Mouse (Mus musculus) midbrain, embryonic 11.5 days (tissue): Measurements from ENCODE around the gene Itsn1. TPM values are rescaled to one million over a fixed set of nuclear protein-coding genes. Genes with fewer than 3 reads are reported as not detected.

ENCODE experiments used
- ATAC-seq: fragments of 200-750 bp; cut with Nextera tagmentation; 2 replicates; pipeline ENCODE4 v1.8.0; 2017; ENCODE audit warnings: moderate TSS enrichment, moderate library complexity; ENCODE audit not compliant: low FRiP score
- DNase-seq: peaks from one replicate; pipeline ENCODE4 v3.0.0; 2015; ENCODE audit warnings: low spot score; ENCODE audit errors: missing footprints
- H3K27ac ChIP-seq: fragments of 300-500 bp; sonication (generic); 2 replicates; pipeline ENCODE4 v1.5.1; 2014; ENCODE audit warnings: low read depth, low read length
- H3K27me3 ChIP-seq: fragments of 300-500 bp; sonication (generic); 2 replicates; pipeline ENCODE4 v1.6.1; 2014; ENCODE audit warnings: mild to moderate bottlenecking, low read length, moderate library complexity, mixed read lengths; ENCODE audit not compliant: control insufficient read depth, insufficient read depth
- H3K36me3 ChIP-seq: fragments of 300-500 bp; sonication (generic); 2 replicates; pipeline ENCODE4 v1.6.1; 2014; ENCODE audit warnings: mild to moderate bottlenecking, low read length, moderate library complexity, mixed read lengths; ENCODE audit not compliant: control insufficient read depth, insufficient read depth
- H3K4me1 ChIP-seq: fragments of 300-500 bp; sonication (generic); 2 replicates; pipeline ENCODE4 v1.6.1; 2014; ENCODE audit warnings: low read length; ENCODE audit not compliant: control insufficient read depth, insufficient read depth
- H3K4me2 ChIP-seq: fragments of 300-500 bp; sonication (generic); 2 replicates; pipeline ENCODE4 v1.6.1; 2014; ENCODE audit warnings: mild to moderate bottlenecking, moderate library complexity
- H3K4me3 ChIP-seq: fragments of 300-500 bp; sonication (generic); 2 replicates; pipeline ENCODE4 v1.5.1; 2014; ENCODE audit warnings: low read depth, low read length
- H3K9ac ChIP-seq: fragments of 300-500 bp; sonication (generic); 2 replicates; pipeline ENCODE4 v1.6.1; 2014; ENCODE audit warnings: low read length
- H3K9me3 ChIP-seq: fragments of 300-500 bp; sonication (generic); 2 replicates; pipeline ENCODE4 v1.6.1; 2016; ENCODE audit warnings: low read length; ENCODE audit not compliant: control insufficient read depth
- WGBS: fragments of 180-500 bp; shearing (Covaris S2); extraction: QIAGEN DNeasy Blood & Tissue Kit; methylation state at CpG from one replicate; pipeline ENCODE4 v1.1.7; 2014; 5-methylcytosine and 5-hydroxymethylcytosine counted together
- polyA plus RNA-seq: library from polyadenylated mRNA; unstranded; fragments of >200 nt; fragmentation: Nextera tagmentation; extraction: Ambion mirVana; gene quantifications from 2 replicates; pipeline ENCODE4 v1.2.1, GENCODE M21; 2014

The Itsn1 gene
- polyA plus RNA-seq, 1 experiment from 2014 or later: 54.8 TPM

- no peak overlapping the region for H3K9ac ChIP-seq
- 75% methylated on average over 5 of the region's 5 CpGs for WGBS
- DNase-seq (no peak), ATAC-seq (no peak)
- H3K36me3 ChIP-seq: peaks cover 5% of the 10 kb centered on the region; the same call in 1 of the 2 replicates
- no peak overlapping the region for H3K4me2 ChIP-seq
- no peaks in the 10 kb centered on the region for H3K9me3 ChIP-seq
- H3K27me3 ChIP-seq: no peaks in the 10 kb centered on the region
- H3K4me3 ChIP-seq: no peak overlapping the region
- no peak overlapping the region for H3K27ac ChIP-seq
- no peaks in the 10 kb centered on the region for H3K4me1 ChIP-seq
Observed at GRCm38 (mm10) chr16:91804831-91805230, 75.8 kb downstream of the Itsn1 start.

- no peaks in the 10 kb centered on the region for H3K9me3 ChIP-seq
- DNase-seq (no peak), ATAC-seq (no peak)
- no peak overlapping the region for H3K9ac ChIP-seq
- H3K4me2 ChIP-seq: no peak overlapping the region
- no peaks in the 10 kb centered on the region; the same call in 1 of the 2 replicates for H3K36me3 ChIP-seq
- no peak overlapping the region for H3K4me3 ChIP-seq
- no peak overlapping the region for H3K27ac ChIP-seq
- H3K4me1 ChIP-seq: no peaks in the 10 kb centered on the region
- H3K27me3 ChIP-seq: no peaks in the 10 kb centered on the region
- 90% methylated on average over 7 of the region's 7 CpGs for WGBS
Observed at GRCm38 (mm10) chr16:91810235-91810634, 81.2 kb downstream of the Itsn1 start.

GRCm38 (mm10) chr16:91811339-91811738 is 82.3 kb downstream of the Itsn1 start:
- Histone ChIP-seq H3K4me1 (no peaks in the 10 kb centered on the region), H3K36me3 (peaks cover 2% of the 10 kb centered on the region; the same call in 1 of the 2 replicates), H3K4me3 (no peak overlapping the region), H3K4me2 (no peak overlapping the region), H3K27ac (no peak overlapping the region), H3K27me3 (no peaks in the 10 kb centered on the region), H3K9me3 (no peaks in the 10 kb centered on the region), H3K9ac (no peak overlapping the region)
- WGBS: 94% methylated on average over 7 of the region's 7 CpGs
- ATAC-seq (no peak), DNase-seq (no peak)

GRCm38 (mm10) chr16:91811876-91812275 is 82.8 kb downstream of the Itsn1 start:
- Histone ChIP-seq H3K36me3 (peaks cover 6% of the 10 kb centered on the region; the same call in 1 of the 2 replicates), H3K27me3 (no peaks in the 10 kb centered on the region)

GRCm38 (mm10) chr16:91813543-91813942 is 84.5 kb downstream of the Itsn1 start:
- Histone ChIP-seq H3K4me3 (no peak overlapping the region), H3K4me2 (no peak overlapping the region), H3K27ac (no peak overlapping the region), H3K9ac (no peak overlapping the region), H3K36me3 (peaks cover 18% of the 10 kb centered on the region), H3K27me3 (no peaks in the 10 kb centered on the region), H3K4me1 (no peaks in the 10 kb centered on the region), H3K9me3 (no peaks in the 10 kb centered on the region)
- DNase-seq: no peak
- no peak for ATAC-seq
- WGBS: 89% methylated on average over 6 of the region's 6 CpGs

More at GRCm38 (mm10) chr16:91811876-91812275, 82.8 kb downstream of the Itsn1 start:
- WGBS: 93% methylated on average over 9 of the region's 9 CpGs
- no peaks in the 10 kb centered on the region for H3K9me3 ChIP-seq
- H3K4me1 ChIP-seq: no peaks in the 10 kb centered on the region
- no peak overlapping the region for H3K4me2 ChIP-seq
- H3K27ac ChIP-seq: no peak overlapping the region
- DNase-seq (no peak), ATAC-seq (no peak)
- H3K9ac ChIP-seq: no peak overlapping the region
- H3K4me3 ChIP-seq: no peak overlapping the region

- peaks cover 30% of the 10 kb centered on the region for H3K36me3 ChIP-seq
- H3K4me2 ChIP-seq: no peak overlapping the region
- no peak overlapping the region for H3K4me3 ChIP-seq
- no peaks in the 10 kb centered on the region for H3K4me1 ChIP-seq
- H3K27me3 ChIP-seq: no peaks in the 10 kb centered on the region
- no peak overlapping the region for H3K9ac ChIP-seq
- H3K9me3 ChIP-seq: no peaks in the 10 kb centered on the region
- DNase-seq: no peak
- no peak overlapping the region for H3K27ac ChIP-seq
- 97% methylated on average over 3 of the region's 3 CpGs for WGBS
- no peak for ATAC-seq
Observed at GRCm38 (mm10) chr16:91815067-91815466, 86.0 kb downstream of the Itsn1 start.

- 92% methylated on average over 8 of the region's 8 CpGs for WGBS
- no peak overlapping the region for H3K27ac ChIP-seq
- H3K9me3 ChIP-seq: no peaks in the 10 kb centered on the region
- H3K9ac ChIP-seq: no peak overlapping the region
- H3K36me3 ChIP-seq: peaks cover 40% of the 10 kb centered on the region
- no peak overlapping the region for H3K4me3 ChIP-seq
- H3K27me3 ChIP-seq: no peaks in the 10 kb centered on the region
- H3K4me1 ChIP-seq: no peaks in the 10 kb centered on the region
- no peak overlapping the region for H3K4me2 ChIP-seq
- DNase-seq: no peak
- no peak for ATAC-seq
Observed at GRCm38 (mm10) chr16:91820299-91820698, 91.2 kb downstream of the Itsn1 start.

GRCm38 (mm10) chr16:91822325-91822724 is 93.2 kb downstream of the Itsn1 start:
- no peaks in the 10 kb centered on the region for H3K27me3 ChIP-seq
- H3K4me2 ChIP-seq: no peak overlapping the region
- no peak overlapping the region for H3K27ac ChIP-seq
- H3K9me3 ChIP-seq: no peaks in the 10 kb centered on the region
- DNase-seq (no peak), ATAC-seq (no peak)
- no peaks in the 10 kb centered on the region for H3K4me1 ChIP-seq
- no peak overlapping the region for H3K4me3 ChIP-seq
- no peak overlapping the region for H3K9ac ChIP-seq
- peaks cover 31% of the 10 kb centered on the region for H3K36me3 ChIP-seq
- 93% methylated on average over 7 of the region's 7 CpGs for WGBS

- H3K27ac ChIP-seq: no peak overlapping the region
- H3K9me3 ChIP-seq: no peaks in the 10 kb centered on the region
- peaks cover 2% of the 10 kb centered on the region; the same call in 1 of the 2 replicates for H3K4me1 ChIP-seq
- H3K36me3 ChIP-seq: peaks cover 30% of the 10 kb centered on the region
- H3K9ac ChIP-seq: no peak overlapping the region
- 91% methylated on average over 6 of the region's 6 CpGs for WGBS
- H3K4me2 ChIP-seq: no peak overlapping the region
- no peak for DNase-seq
- no peak overlapping the region for H3K4me3 ChIP-seq
- no peaks in the 10 kb centered on the region for H3K27me3 ChIP-seq
- no peak for ATAC-seq
Observed at GRCm38 (mm10) chr16:91822759-91823158, 93.7 kb downstream of the Itsn1 start.
